Comparison of ENCODE assay signal across 30 mouse cellular contexts in genomic region chr7:135517191-135517590, GRCm38 (mm10). TPM values are rescaled to one million over a fixed set of nuclear protein-coding genes. Genes with fewer than 3 reads are reported as not detected.
A peak's percentile ranks its signal among the peaks of the same experiment; 100 is the strongest.
DNase-seq lines count a peak whose midpoint lies in the region; ATAC-seq and TF ChIP-seq lines count a peak whose summit lies in the region.
"Had no signal": no experiment of that assay in that cellular context is flagged by ENCODE, and none has a peak within 500 bp of the region (broad histone marks: within the 10 kb centered on the region; RNA-seq: fewer than 3 reads in every experiment).

No protein-coding gene starts in this region.

- no peak overlapping the region for H3K9ac ChIP-seq in lung, postnatal 0 days (replicated peaks; ENCODE audit: low read depth)
- no peak overlapping the region for H3K9ac ChIP-seq in hindbrain, embryonic 16.5 days (ENCODE audit: low read depth, low read length)
- H3K9ac ChIP-seq: heart, embryonic 15.5 days; hindbrain, embryonic 14.5 days; liver, embryonic 13.5 days; midbrain, embryonic 15.5 days; neural tube, embryonic 13.5 days had no signal

- WGBS in lung, postnatal 0 days: 41% methylated on average over 4 of the region's 4 CpGs
- 64% methylated on average over 4 of the region's 4 CpGs for WGBS in hindbrain, embryonic 16.5 days

- no peak for TF ChIP-seq EP300 in lung, postnatal 0 days (IDR thresholded peaks at IDR 0.05)

- peak; percentile 41 for ATAC-seq in inflammation-experienced regulatory T-cells, adult 6 months
- ATAC-seq in lung, postnatal 0 days: no peak
- no peak for ATAC-seq in hindbrain, embryonic 16.5 days
- ATAC-seq: forebrain, embryonic 16.5 days; midbrain, embryonic 15.5 days had no signal

- no peaks in the 10 kb centered on the region for H3K36me3 ChIP-seq in lung, postnatal 0 days (ENCODE audit: insufficient read depth, low read length)
- no peaks in the 10 kb centered on the region for H3K36me3 ChIP-seq in hindbrain, embryonic 16.5 days (ENCODE audit: control insufficient read depth, insufficient read depth, low read length)
- H3K36me3 ChIP-seq: embryonic facial prominence, embryonic 10.5 days; G1E; heart, embryonic 15.5 days; liver, embryonic 13.5 days; midbrain, embryonic 15.5 days; neural tube, embryonic 13.5 days had no signal

- H3K9me3 ChIP-seq in lung, postnatal 0 days (ENCODE audit: low read length): no peaks in the 10 kb centered on the region
- H3K9me3 ChIP-seq in hindbrain, embryonic 16.5 days (ENCODE audit: control insufficient read depth, low read length): no peaks in the 10 kb centered on the region
- H3K9me3 ChIP-seq: embryonic facial prominence, embryonic 10.5 days; G1E; heart, embryonic 15.5 days; liver, embryonic 13.5 days; midbrain, embryonic 15.5 days; neural tube, embryonic 13.5 days had no signal

- no peak for TF ChIP-seq CTCF in layer of hippocampus, adult 2 months (conservative IDR thresholded peaks at IDR 0.05)
- TF ChIP-seq CTCF in lung, postnatal 0 days (IDR thresholded peaks at IDR 0.05): no peak

- H3K4me2 ChIP-seq in lung, postnatal 0 days (replicated peaks; ENCODE audit: low read depth, low read length): no peak overlapping the region
- no peak overlapping the region for H3K4me2 ChIP-seq in hindbrain, embryonic 16.5 days (ENCODE audit: low read length)
- H3K4me2 ChIP-seq: heart, embryonic 15.5 days; hindbrain, embryonic 14.5 days; liver, embryonic 13.5 days; midbrain, embryonic 15.5 days; neural tube, embryonic 13.5 days had no signal

- no peak overlapping the region for H3K4me3 ChIP-seq in layer of hippocampus, adult 2 months
- H3K4me3 ChIP-seq in lung, postnatal 0 days (ENCODE audit: low read depth, low read length): no peak overlapping the region
- H3K4me3 ChIP-seq in hindbrain, embryonic 16.5 days (ENCODE audit: low read length): no peak overlapping the region
- H3K4me3 ChIP-seq: embryonic facial prominence, embryonic 10.5 days; heart, adult 2 months; heart, embryonic 15.5 days; liver, embryonic 13.5 days; midbrain, embryonic 15.5 days; neural tube, embryonic 13.5 days had no signal

- no peaks in the 10 kb centered on the region for H3K4me1 ChIP-seq in lung, postnatal 0 days (ENCODE audit: insufficient read depth, low read depth, low read length)
- no peaks in the 10 kb centered on the region for H3K4me1 ChIP-seq in hindbrain, embryonic 16.5 days (ENCODE audit: control insufficient read depth, insufficient read depth, low read depth, low read length)
- H3K4me1 ChIP-seq: heart, embryonic 15.5 days; midbrain, embryonic 15.5 days had no signal

- no peak overlapping the region for H3K27ac ChIP-seq in layer of hippocampus, adult 2 months
- H3K27ac ChIP-seq in lung, postnatal 0 days (ENCODE audit: low read length): no peak overlapping the region
- H3K27ac ChIP-seq in hindbrain, embryonic 16.5 days (ENCODE audit: low read depth, low read length): no peak overlapping the region
- H3K27ac ChIP-seq: embryonic facial prominence, embryonic 10.5 days; heart, adult 2 months; heart, embryonic 15.5 days; hindbrain, embryonic 14.5 days; liver, embryonic 13.5 days; midbrain, embryonic 15.5 days; neural tube, embryonic 13.5 days had no signal

- H3K27me3 ChIP-seq in lung, postnatal 0 days (replicated peaks; ENCODE audit: insufficient read depth, low read length): no peaks in the 10 kb centered on the region
- no peaks in the 10 kb centered on the region for H3K27me3 ChIP-seq in hindbrain, embryonic 16.5 days (replicated peaks; ENCODE audit: control insufficient read depth, insufficient read depth, low read length)
- H3K27me3 ChIP-seq: heart, embryonic 15.5 days; liver, embryonic 13.5 days; midbrain, embryonic 15.5 days; neural tube, embryonic 13.5 days had no signal

- DNase-seq in thymus, postnatal 36 days: peak; percentile 19 to 22
- DNase-seq in thymus, postnatal 25 days: no peak
- peak; percentile 23 for DNase-seq in T-cell, adult 2 months (ENCODE audit: low spot score)
- DNase-seq in layer of hippocampus, adult 2 months (ENCODE audit: low spot score in 2 of 2): no peak
- no peak for DNase-seq in lung, postnatal 0 days (ENCODE audit: low spot score)
- DNase-seq: adrenal gland, postnatal 14 days; cerebellum, adult 2 months; gastrocnemius, postnatal 10 days; heart, adult 2 months; heart, postnatal 4 days; kidney, adult 11 months; kidney, postnatal 4 days; layer of hippocampus, adult 9-11 months; liver, embryonic 13.5 days; lung, adult 2 months; lung, postnatal 36 days had no signal

RNA-seq across cellular contexts. Expression of gene Clrn3, which starts 11.3 kb away (rescaled TPM):
- not detected for polyA plus RNA-seq in inflammation-experienced regulatory T-cells, adult 6 months (2017; shearing (Covaris generic))
- total RNA-seq in layer of hippocampus, adult 2 months (2021): not detected
- not detected in 2 replicates for polyA plus RNA-seq in lung, postnatal 0 days (2015; fragmentation: Nextera tagmentation; extraction: Ambion mirVana)
- not detected in 2 replicates for polyA plus RNA-seq in hindbrain, embryonic 16.5 days (2015; fragmentation: Nextera tagmentation; extraction: Ambion mirVana)
- total RNA-seq: adrenal gland, postnatal 14 days; gastrocnemius, postnatal 10 days; heart, adult 2 months; heart, postnatal 4 days; left cerebral cortex, adult 18-20 months; left cerebral cortex, postnatal 36 days; megakaryocyte-erythroid progenitor cell, adult 5-6 weeks had no signal
- polyA plus RNA-seq: cerebellum, adult 2 months; embryonic facial prominence, embryonic 10.5 days; forebrain, embryonic 16.5 days; G1E; heart, adult 2 months; heart, embryonic 15.5 days; hindbrain, embryonic 14.5 days; liver, embryonic 13.5 days; lung, adult 2 months; midbrain, embryonic 15.5 days; neural tube, embryonic 13.5 days; spleen, adult 2 months; testis, adult 2 months had no signal

RNA-seq across cellular contexts. Expression of gene Ptpre, which starts 20.1 kb away (rescaled TPM):
- polyA plus RNA-seq in inflammation-experienced regulatory T-cells, adult 6 months (2017; shearing (Covaris generic)): 10 to 100 TPM; 29.3 to 32.2 (median 30.3) TPM
- 10 to 100 TPM; 50.7 to 51.4 TPM for total RNA-seq in layer of hippocampus, adult 2 months (2021)
- 8.6 and 8.7 TPM in 2 replicates for polyA plus RNA-seq in lung, postnatal 0 days (2015; fragmentation: Nextera tagmentation; extraction: Ambion mirVana)
- polyA plus RNA-seq in hindbrain, embryonic 16.5 days (2015; fragmentation: Nextera tagmentation; extraction: Ambion mirVana): 6.9 and 8.1 TPM in 2 replicates

Comparison
In these comparisons a context has a peak if more than half of its experiments do, and no peak if none do; other contexts are left out.
1. DNase-seq: peak in thymus, postnatal 36 days (2 of 2) and T-cell, adult 2 months (single experiment); none in thymus, postnatal 25 days (single experiment), layer of hippocampus, adult 2 months (0 of 2) and lung, postnatal 0 days (single experiment).